Mouse (Mus musculus) 3134 (cell line): ENCODE measurements around the gene Cfi.

Source experiments
- DNase-seq: peaks from one replicate; pipeline ENCODE4 v3.0.0-alpha.2; 2011; ENCODE audit warnings: low spot score; ENCODE audit not compliant: insufficient read length; ENCODE audit errors: extremely low read depth

Gene Cfi

GRCm38 (mm10) chr3:129835388-129835934 is at the start of gene Cfi:
Cfi (plus strand) TSS chr3:129835884.
- no peak for DNase-seq

DNA sequence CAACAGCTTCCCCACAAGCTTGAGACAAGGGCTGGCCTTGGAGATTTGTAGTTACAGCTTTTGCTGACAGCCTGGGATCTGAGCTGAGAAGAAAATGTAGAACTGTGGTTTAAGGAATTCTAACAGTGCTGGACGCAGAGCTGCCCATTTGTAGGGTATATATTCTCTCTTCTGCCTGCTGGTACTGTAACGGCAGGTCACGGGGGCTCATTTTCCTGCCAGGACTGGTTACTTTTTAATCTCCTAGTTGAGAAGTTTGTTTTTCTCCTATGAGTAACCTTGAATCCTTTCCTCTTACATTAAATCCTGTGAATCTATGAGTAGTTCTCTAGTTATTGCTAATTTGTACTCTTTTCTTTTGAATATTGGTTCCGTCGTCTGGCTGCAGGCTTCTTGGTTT is 41.9 kb upstream of the Cfi start:
- DNase-seq = no peak

DNA sequence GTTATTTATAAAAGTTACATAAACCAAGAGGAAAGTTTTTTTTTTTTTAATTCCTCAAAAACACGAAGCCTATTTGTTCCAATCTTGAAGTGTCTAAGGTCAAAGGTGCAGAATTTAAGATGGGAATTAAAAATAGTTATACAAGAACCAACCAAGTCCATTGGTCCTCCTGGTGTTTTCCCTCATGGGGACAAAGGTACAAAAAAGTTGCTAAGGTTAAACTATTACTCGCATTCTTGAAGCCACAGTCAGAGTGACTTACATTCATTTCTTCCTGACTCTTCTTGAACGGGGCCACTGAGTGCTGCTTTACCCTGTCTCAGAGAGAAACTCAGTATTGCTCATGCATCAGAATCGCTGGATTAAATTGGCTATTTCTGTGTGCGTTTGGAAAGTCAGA is 38.3 kb upstream of the Cfi start:
- DNase-seq = no peak

- no peak for DNase-seq
Observed at GRCm38 (mm10) chr3:129798551-129798950, 37.1 kb upstream of the Cfi start.

- DNase-seq = no peak
Observed at GRCm38 (mm10) chr3:129799011-129799410, 36.7 kb upstream of the Cfi start.

DNA sequence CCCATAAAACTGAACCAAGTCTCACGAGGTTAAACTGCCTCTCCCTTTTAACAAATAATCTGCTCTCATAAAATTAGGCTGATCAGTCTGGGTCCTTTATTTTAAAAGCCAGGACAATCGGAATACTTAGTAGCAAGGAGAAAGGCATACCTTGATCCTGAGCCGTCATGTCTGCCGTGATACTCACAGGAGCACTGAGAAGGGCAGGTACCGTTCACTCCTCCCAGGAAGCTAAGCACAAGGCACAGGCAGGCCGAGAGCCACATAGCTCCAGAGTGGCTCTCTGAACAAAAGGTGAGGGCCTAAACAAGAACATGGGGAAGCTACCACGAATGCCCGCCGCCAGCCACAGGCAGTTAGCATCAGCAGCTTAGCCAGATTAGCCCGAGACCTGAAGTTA is 31.9 kb upstream of the Cfi start, which contains the start of gene Lrit3:
Lrit3 (minus strand) TSS at position 266 of the 400 bp plus-strand sequence.
- DNase-seq = no peak

GRCm38 (mm10) chr3:129820847-129821246 is 14.8 kb upstream of the Cfi start:
- DNase-seq = no peak

DNA sequence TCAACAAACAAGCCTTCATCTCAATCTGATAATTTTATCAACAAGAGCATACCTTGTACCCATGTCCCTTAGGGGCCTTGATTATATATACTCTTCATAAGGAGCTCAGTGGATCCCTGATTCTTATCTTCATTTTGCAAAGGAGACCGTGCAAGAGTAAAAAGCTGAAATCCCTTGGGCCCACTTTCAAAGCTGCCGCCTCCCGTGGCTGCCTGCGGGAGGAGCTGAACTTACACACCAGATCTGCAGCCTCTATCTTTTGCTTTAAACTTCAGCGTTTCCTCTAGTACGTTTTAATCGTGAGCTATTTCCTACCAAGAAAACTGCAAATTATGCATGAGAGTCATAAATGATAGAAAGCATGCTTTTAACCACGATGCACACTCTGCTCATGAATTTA is 13.9 kb upstream of the Cfi start:
- no peak for DNase-seq

GRCm38 (mm10) chr3:129822206-129822775 is 13.4 kb upstream of the Cfi start, which contains the start of gene Rrh:
Rrh (minus strand) TSS chr3:129822587.
- DNase-seq = no peak

DNA sequence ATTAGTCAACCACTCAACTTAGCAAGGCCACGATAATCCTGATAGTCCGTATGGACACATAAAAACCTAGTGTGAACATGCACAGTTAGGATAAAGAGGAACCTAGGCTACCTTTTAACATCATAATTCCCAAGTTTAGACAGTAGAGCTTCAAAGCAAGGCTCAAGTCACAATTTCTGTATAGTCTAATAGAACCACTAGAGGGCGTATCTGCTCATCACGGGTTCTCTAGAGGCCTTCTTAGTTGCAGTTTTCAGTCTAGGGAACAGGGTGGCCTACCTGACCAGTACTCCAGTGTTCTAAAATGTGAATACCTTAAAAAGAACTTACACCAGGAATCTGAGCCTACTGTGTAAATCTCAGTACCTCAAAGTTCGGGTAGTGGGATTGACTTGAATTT is 12.4 kb upstream of the Cfi start:
- DNase-seq = no peak

GRCm38 (mm10) chr3:129824146-129824545 is 11.5 kb upstream of the Cfi start:
- DNase-seq = no peak

DNA sequence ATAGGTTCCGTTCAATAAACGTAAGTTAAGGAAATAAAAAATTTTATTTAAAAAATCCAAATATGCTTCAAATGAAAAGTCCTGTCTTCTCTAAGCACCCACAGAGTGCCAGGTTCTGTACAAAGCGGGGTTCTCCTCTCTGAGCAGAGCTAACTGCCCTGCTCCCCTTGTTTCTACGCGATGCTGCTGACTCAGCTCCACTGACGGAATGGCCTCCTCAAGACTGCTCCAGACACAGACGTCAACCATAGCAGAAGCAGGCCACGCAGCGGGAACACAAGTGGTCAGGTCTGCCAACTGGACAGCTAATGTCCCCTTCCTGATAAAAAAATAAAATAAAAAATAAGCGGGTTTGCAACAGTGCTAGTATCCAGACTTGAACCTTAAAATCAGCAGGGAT is 10.8 kb upstream of the Cfi start:
- no peak for DNase-seq

GRCm38 (mm10) chr3:129826691-129827090 is 9.0 kb upstream of the Cfi start:
- DNase-seq = no peak

DNA sequence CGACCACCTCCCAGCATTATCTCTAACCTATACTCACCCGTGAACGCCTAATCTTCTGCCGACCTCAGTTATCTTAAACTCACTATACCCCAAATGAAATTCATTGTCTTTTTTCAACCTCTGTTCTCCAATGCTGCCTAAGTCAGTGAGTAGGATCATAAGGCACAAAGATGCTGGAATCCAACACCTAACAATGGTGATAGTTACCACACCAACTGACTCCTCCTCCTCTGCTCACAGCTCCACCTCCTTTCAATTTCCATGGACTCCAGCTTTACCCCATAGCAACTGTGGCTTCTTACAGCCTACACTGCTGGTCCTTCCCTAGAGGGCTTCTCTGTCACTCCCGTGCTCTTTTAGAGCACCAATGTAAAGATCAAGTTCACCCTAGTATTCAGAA is 8.0 kb upstream of the Cfi start:
- DNase-seq = no peak

GRCm38 (mm10) chr3:129830626-129831025 is 5.1 kb upstream of the Cfi start:
- DNase-seq = no peak

- DNase-seq = peak; percentile 97
Observed at GRCm38 (mm10) chr3:129831035-129831568, 4.6 kb upstream of the Cfi start, which contains the start of gene Gar1. Gar1 (minus strand) TSS chr3:129831396.

GRCm38 (mm10) chr3:129836051-129836697 is 490 bp downstream of the Cfi start:
- no peak for DNase-seq

DNA sequence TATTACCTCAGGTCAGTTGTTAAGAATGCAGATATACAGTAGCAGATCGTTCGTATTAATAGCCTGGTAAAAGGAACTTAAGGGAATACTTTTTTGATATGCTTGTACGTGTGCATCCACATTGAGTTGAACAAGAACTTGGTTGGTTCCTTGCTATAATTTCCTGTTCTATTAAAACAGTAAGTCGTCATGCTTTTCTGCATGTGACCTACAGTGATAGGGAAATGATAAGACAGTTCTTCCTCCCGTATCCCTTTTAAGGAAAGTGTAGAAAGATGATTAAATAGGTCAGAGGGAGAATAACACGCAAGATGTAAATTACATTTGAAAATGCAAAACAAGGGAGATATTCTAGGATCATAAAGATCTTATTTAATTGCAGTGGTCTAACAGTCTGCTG is 1.3 kb downstream of the Cfi start:
- no peak for DNase-seq

- no peak for DNase-seq
Observed at GRCm38 (mm10) chr3:129838017-129838416, 2.3 kb downstream of the Cfi start.

GRCm38 (mm10) chr3:129845868-129846267 is 10.2 kb downstream of the Cfi start:
- no peak for DNase-seq

DNA sequence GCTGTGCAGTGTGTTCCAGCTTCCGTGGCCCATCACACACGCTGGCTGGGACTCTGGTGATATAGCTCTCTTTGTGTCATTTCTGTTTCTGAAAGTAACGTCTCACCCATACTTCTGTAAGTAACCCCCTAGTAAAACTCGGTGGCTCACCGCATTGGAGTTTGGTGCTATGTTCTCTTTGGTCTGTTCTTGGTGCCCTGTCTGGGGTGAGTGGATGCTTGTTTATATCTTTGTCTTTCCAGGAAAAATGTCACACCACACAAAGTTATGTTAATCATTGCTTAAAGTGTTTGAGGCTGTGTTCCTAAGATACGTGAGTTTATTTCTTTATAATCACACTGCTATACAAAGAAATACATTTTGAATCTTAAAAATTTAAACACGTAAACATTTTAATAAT is 11.2 kb downstream of the Cfi start:
- no peak for DNase-seq

DNA sequence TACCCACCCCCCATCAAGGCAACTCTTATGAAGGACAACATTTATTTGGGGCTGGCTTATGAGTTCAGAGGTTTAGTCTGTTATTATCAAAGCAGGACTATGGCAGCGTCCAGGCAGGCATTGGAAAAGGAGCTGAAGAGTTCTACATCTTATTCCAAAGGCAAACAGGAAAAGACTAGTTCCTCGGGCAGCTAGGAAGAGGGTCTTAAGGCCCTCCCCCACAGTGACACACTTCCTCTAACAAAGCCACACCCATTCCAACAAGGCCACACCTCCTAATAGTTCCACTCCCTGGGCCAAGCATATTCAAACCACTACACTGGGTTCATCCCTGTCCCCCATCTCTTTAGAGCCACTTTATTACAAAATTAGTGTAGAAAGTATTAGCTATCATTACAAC is 26.9 kb downstream of the Cfi start:
- DNase-seq = no peak
